Mouse (Mus musculus) MEL (cell line): Measurements from ENCODE around the gene Nr3c2.

Experiments
- CTCF ChIP-seq, 3 experiments: IDR thresholded peaks in 2 of 3; conservative IDR thresholded peaks in 1 of 3; 2 replicates each; pipeline ENCODE4 v1.5.1; 2011 to 2012; ENCODE audit warnings: low read length in 3 of 3, low read depth in 2 of 3, mild to moderate bottlenecking in 2 of 3, improper control_type of control experiment in 1 of 3, inconsistent platforms in 1 of 3, mixed read lengths in 1 of 3, moderate library complexity in 1 of 3; ENCODE audit not compliant: control insufficient read depth in 1 of 3, insufficient read depth in 1 of 3, poor library complexity in 1 of 3, severe bottlenecking in 1 of 3
- EP300 ChIP-seq, 2 experiments: IDR thresholded peaks; 2 replicates each; pipeline ENCODE4 v1.6.1; 2011; ENCODE audit warnings: improper control_type of control experiment in 2 of 2, low read length in 2 of 2, low read depth in 1 of 2, mild to moderate bottlenecking in 1 of 2
- ETS1 ChIP-seq: IDR thresholded peaks from 2 replicates; pipeline ENCODE4 v1.6.1; 2012; ENCODE audit warnings: low read depth, mild to moderate bottlenecking, inconsistent platforms, low read length, improper control_type of control experiment, moderate library complexity
- NELFE ChIP-seq: IDR thresholded peaks from 2 replicates; pipeline ENCODE4 v1.6.1; 2011; ENCODE audit warnings: low read depth, low read length, improper control_type of control experiment
- POLR2A ChIP-seq, 2 experiments: IDR thresholded peaks; 2 replicates each; pipeline ENCODE4 v1.6.1; 2011 to 2012; ENCODE audit warnings: low read length in 2 of 2, mild to moderate bottlenecking in 2 of 2, control low read depth in 1 of 2, improper control_type of control experiment in 1 of 2, low read depth in 1 of 2, moderate library complexity in 1 of 2; ENCODE audit not compliant: control insufficient read depth in 1 of 2, insufficient read depth in 1 of 2, poor library complexity in 1 of 2
- SMC3 ChIP-seq: IDR thresholded peaks from 2 replicates; pipeline ENCODE4 v1.6.1; 2011; ENCODE audit warnings: low read depth, low read length, improper control_type of control experiment
- TAL1 ChIP-seq: IDR thresholded peaks from 2 replicates; pipeline ENCODE4 v1.6.1; 2012; ENCODE audit warnings: mild to moderate bottlenecking, inconsistent platforms, low read length, moderate library complexity, mixed read lengths
- TCF12 ChIP-seq: IDR thresholded peaks from 2 replicates; pipeline ENCODE4 v1.6.1; 2014; ENCODE audit warnings: low read depth, mild to moderate bottlenecking, inconsistent platforms, low read length, improper control_type of control experiment, moderate library complexity
- ZC3H11A ChIP-seq: IDR thresholded peaks from 2 replicates; pipeline ENCODE4 v1.6.1; 2012; ENCODE audit warnings: low read depth, mild to moderate bottlenecking, inconsistent platforms, low read length, improper control_type of control experiment
- ZKSCAN1 ChIP-seq: IDR thresholded peaks from 2 replicates; pipeline ENCODE4 v1.6.1; 2012; ENCODE audit warnings: low read depth, mild to moderate bottlenecking, inconsistent platforms, low read length, improper control_type of control experiment, moderate library complexity

DNA sequence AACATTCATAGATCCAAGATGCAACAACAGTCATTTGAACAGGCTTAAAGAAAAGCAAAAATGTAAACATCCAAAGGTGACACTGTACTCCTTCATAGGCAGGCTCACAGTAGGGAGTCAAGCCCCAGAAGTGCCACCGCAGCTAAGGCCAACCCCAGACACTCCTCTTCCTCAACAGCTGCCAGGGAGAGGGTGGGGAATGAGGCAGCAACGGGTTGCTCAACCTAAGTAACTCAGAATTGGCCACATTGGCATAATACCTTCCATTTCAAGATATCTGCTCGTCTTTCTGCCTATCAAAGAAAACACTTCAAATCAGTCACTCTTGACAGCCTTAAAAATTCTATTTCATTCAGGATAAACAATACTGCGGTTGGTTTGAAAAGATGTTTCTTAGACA is 392.9 kb downstream of the Nr3c2 start:
- no peak for TF ChIP-seq SMC3
- no peak for TF ChIP-seq NELFE
- TF ChIP-seq ZKSCAN1 = no peak
- TF ChIP-seq ZC3H11A = no peak
- no peak for TF ChIP-seq TCF12
- TF ChIP-seq CTCF (IDR thresholded peaks at IDR 0.05 in 2 of 3, conservative IDR thresholded peaks at IDR 0.05 in 1 of 3; ENCODE audit: control insufficient read depth in 1 of 3, insufficient read depth in 1 of 3, low read depth in 2 of 3, low read length in 3 of 3, poor library complexity in 1 of 3, severe bottlenecking in 1 of 3) = no peak
- no peak for TF ChIP-seq EP300 (IDR thresholded peaks at IDR 0.05; ENCODE audit: low read depth in 1 of 2, low read length in 2 of 2)
- TF ChIP-seq TAL1 = no peak
- no peak for TF ChIP-seq ETS1
- TF ChIP-seq POLR2A (IDR thresholded peaks at IDR 0.05; ENCODE audit: control insufficient read depth in 1 of 2, insufficient read depth in 1 of 2, low read depth in 1 of 2, low read length in 2 of 2, poor library complexity in 1 of 2) = no peak
